Comparison of ENCODE assay signal across 10 mouse cellular contexts in genomic region chr6:127122221-127122806, GRCm38 (mm10). TPM values are rescaled to one million over a fixed set of nuclear protein-coding genes. Genes with fewer than 3 reads are reported as not detected.
A peak's percentile ranks its signal among the peaks of the same experiment; 100 is the strongest.
DNase-seq lines count a peak whose midpoint lies in the region; ATAC-seq and TF ChIP-seq lines count a peak whose summit lies in the region.
"Had no signal": no experiment of that assay in that cellular context is flagged by ENCODE, and none has a peak within 500 bp of the region (broad histone marks: within the 10 kb centered on the region; RNA-seq: fewer than 3 reads in every experiment).

No protein-coding gene starts in this region.

- no peaks in the 10 kb centered on the region for H3K9me3 ChIP-seq in forebrain, postnatal 0 days (ENCODE audit: low read length)
- no peaks in the 10 kb centered on the region for H3K9me3 ChIP-seq in forebrain, embryonic 15.5 days
- no peaks in the 10 kb centered on the region for H3K9me3 ChIP-seq in lung, embryonic 14.5 days (ENCODE audit: low read depth, low read length)
- H3K9me3 ChIP-seq in intestine, postnatal 0 days (ENCODE audit: control insufficient read depth) = no peaks in the 10 kb centered on the region
- H3K9me3 ChIP-seq in forebrain, embryonic 12.5 days = no peaks in the 10 kb centered on the region
- H3K9me3 ChIP-seq: heart, embryonic 13.5 days had no signal

- no peaks in the 10 kb centered on the region for H3K36me3 ChIP-seq in forebrain, postnatal 0 days (ENCODE audit: insufficient read depth)
- H3K36me3 ChIP-seq in forebrain, embryonic 15.5 days = peaks cover 7% of the 10 kb centered on the region; the same call in 1 of the 2 replicates
- H3K36me3 ChIP-seq in lung, embryonic 14.5 days (ENCODE audit: insufficient read depth) = peaks cover 12% of the 10 kb centered on the region
- H3K36me3 ChIP-seq in intestine, postnatal 0 days (ENCODE audit: control insufficient read depth, insufficient read depth) = peaks cover 11% of the 10 kb centered on the region; the same call in 1 of the 2 replicates
- no peaks in the 10 kb centered on the region for H3K36me3 ChIP-seq in thymus, adult 2 months (ENCODE audit: control insufficient read depth, insufficient read depth, low read length)
- H3K36me3 ChIP-seq in forebrain, embryonic 12.5 days (replicated peaks) = peaks cover 17% of the 10 kb centered on the region

- no peak for TF ChIP-seq POLR2A in thymus, adult 2 months (IDR thresholded peaks at IDR 0.05; ENCODE audit: control insufficient read depth, extremely low read depth, insufficient read depth, low read length, poor library complexity)

- no peak for DNase-seq in forebrain, postnatal 0 days
- peak; percentile 42 for DNase-seq in lung, embryonic 14.5 days
- no peak for DNase-seq in lung, postnatal 36 days
- DNase-seq in NIH3T3 (ENCODE audit: low read depth) = peak; percentile 30
- DNase-seq in thymus, adult 2 months = no peak

- H3K27me3 ChIP-seq in forebrain, postnatal 0 days (ENCODE audit: insufficient read depth, low read length) = no peaks in the 10 kb centered on the region
- H3K27me3 ChIP-seq in forebrain, embryonic 15.5 days = no peaks in the 10 kb centered on the region
- no peaks in the 10 kb centered on the region for H3K27me3 ChIP-seq in lung, embryonic 14.5 days (ENCODE audit: insufficient read depth, low read length)
- H3K27me3 ChIP-seq in intestine, postnatal 0 days (replicated peaks; ENCODE audit: control insufficient read depth, insufficient read depth, low read length) = no peaks in the 10 kb centered on the region
- no peaks in the 10 kb centered on the region for H3K27me3 ChIP-seq in thymus, adult 2 months (ENCODE audit: control insufficient read depth, insufficient read depth, low read length)
- H3K27me3 ChIP-seq in forebrain, embryonic 12.5 days = no peaks in the 10 kb centered on the region
- H3K27me3 ChIP-seq: heart, embryonic 13.5 days; Patski had no signal

- no peaks in the 10 kb centered on the region for H3K4me1 ChIP-seq in forebrain, postnatal 0 days (ENCODE audit: insufficient read depth)
- no peaks in the 10 kb centered on the region for H3K4me1 ChIP-seq in forebrain, embryonic 15.5 days
- no peaks in the 10 kb centered on the region for H3K4me1 ChIP-seq in lung, embryonic 14.5 days (ENCODE audit: insufficient read depth)
- no peaks in the 10 kb centered on the region for H3K4me1 ChIP-seq in intestine, postnatal 0 days (replicated peaks; ENCODE audit: control insufficient read depth, insufficient read depth, low read length)
- H3K4me1 ChIP-seq in thymus, adult 2 months (replicated peaks; ENCODE audit: control insufficient read depth, insufficient read depth, low read length) = no peaks in the 10 kb centered on the region
- no peaks in the 10 kb centered on the region for H3K4me1 ChIP-seq in forebrain, embryonic 12.5 days
- H3K4me1 ChIP-seq: heart, embryonic 13.5 days had no signal

- whole genome bisulfite sequencing in forebrain, postnatal 0 days = 77% methylated on average over 4 of the region's 4 CpGs
- WGBS in forebrain, embryonic 15.5 days = 79% methylated on average over 4 of the region's 4 CpGs
- WGBS in lung, embryonic 14.5 days = 75% methylated on average over 4 of the region's 4 CpGs
- 72% methylated on average over 4 of the region's 4 CpGs for WGBS in intestine, postnatal 0 days
- 81% methylated on average over 4 of the region's 4 CpGs for WGBS in thymus, adult 2 months
- 81% methylated on average over 4 of the region's 4 CpGs for WGBS in forebrain, embryonic 12.5 days

- no peak overlapping the region for H3K9ac ChIP-seq in forebrain, postnatal 0 days
- H3K9ac ChIP-seq in forebrain, embryonic 15.5 days (replicated peaks) = no peak overlapping the region
- no peak overlapping the region for H3K9ac ChIP-seq in lung, embryonic 14.5 days
- no peak overlapping the region for H3K9ac ChIP-seq in intestine, postnatal 0 days (ENCODE audit: low read depth, low read length)
- no peak overlapping the region for H3K9ac ChIP-seq in forebrain, embryonic 12.5 days
- H3K9ac ChIP-seq: heart, embryonic 13.5 days had no signal

- no peak for ATAC-seq in forebrain, postnatal 0 days
- ATAC-seq in forebrain, embryonic 15.5 days (replicated peaks) = no peak
- peak; percentile 47; the same call in 1 of the 2 replicates for ATAC-seq in lung, embryonic 14.5 days (ENCODE audit: insufficient read depth)
- no peak for ATAC-seq in intestine, postnatal 0 days
- no peak for ATAC-seq in forebrain, embryonic 12.5 days (ENCODE audit: low FRiP score)
- ATAC-seq: Patski had no signal

- H3K4me2 ChIP-seq in forebrain, postnatal 0 days (ENCODE audit: low read depth) = no peak overlapping the region
- no peak overlapping the region for H3K4me2 ChIP-seq in forebrain, embryonic 15.5 days (replicated peaks)
- no peak overlapping the region for H3K4me2 ChIP-seq in lung, embryonic 14.5 days
- H3K4me2 ChIP-seq in intestine, postnatal 0 days (replicated peaks; ENCODE audit: low read depth) = no peak overlapping the region
- H3K4me2 ChIP-seq in forebrain, embryonic 12.5 days = no peak overlapping the region
- H3K4me2 ChIP-seq: heart, embryonic 13.5 days had no signal

- peak; percentile 64 for TF ChIP-seq CTCF in forebrain, postnatal 0 days (IDR thresholded peaks at IDR 0.05; ENCODE audit: low read depth)
- TF ChIP-seq CTCF in lung, embryonic 14.5 days (IDR thresholded peaks at IDR 0.05; ENCODE audit: low read depth) = peak; percentile 77
- peak; percentile 90 for TF ChIP-seq CTCF in intestine, postnatal 0 days (IDR thresholded peaks at IDR 0.05; ENCODE audit: low read depth)
- no peak for TF ChIP-seq CTCF in thymus, adult 2 months (IDR thresholded peaks at IDR 0.05; ENCODE audit: borderline replicate concordance, control insufficient read depth, extremely low read depth, insufficient read depth, low read length, poor library complexity)

- no peak overlapping the region for H3K4me3 ChIP-seq in forebrain, postnatal 0 days (ENCODE audit: low read depth, low read length)
- no peak overlapping the region for H3K4me3 ChIP-seq in forebrain, embryonic 15.5 days
- H3K4me3 ChIP-seq in lung, embryonic 14.5 days (ENCODE audit: low read depth, low read length) = no peak overlapping the region
- H3K4me3 ChIP-seq in intestine, postnatal 0 days (ENCODE audit: low read depth, low read length) = no peak overlapping the region
- no peak overlapping the region for H3K4me3 ChIP-seq in thymus, adult 2 months (ENCODE audit: control insufficient read depth, insufficient read depth, low read length)
- no peak overlapping the region for H3K4me3 ChIP-seq in forebrain, embryonic 12.5 days (replicated peaks)
- H3K4me3 ChIP-seq: heart, embryonic 13.5 days had no signal

- H3K27ac ChIP-seq in forebrain, postnatal 0 days (ENCODE audit: low read depth, low read length) = no peak overlapping the region
- no peak overlapping the region for H3K27ac ChIP-seq in forebrain, embryonic 15.5 days (replicated peaks)
- no peak overlapping the region for H3K27ac ChIP-seq in lung, embryonic 14.5 days (ENCODE audit: low read depth)
- no peak overlapping the region for H3K27ac ChIP-seq in intestine, postnatal 0 days (ENCODE audit: low read depth, low read length)
- no peak overlapping the region for H3K27ac ChIP-seq in thymus, adult 2 months (ENCODE audit: control insufficient read depth, insufficient read depth, low read length)
- H3K27ac ChIP-seq in forebrain, embryonic 12.5 days = no peak overlapping the region
- H3K27ac ChIP-seq: heart, embryonic 13.5 days had no signal

RNA-seq across cellular contexts. Expression of gene Tigar, which starts 13.0 kb away (rescaled TPM):
- 8.1 and 9.3 TPM in 2 replicates for total RNA-seq in forebrain, postnatal 0 days (2014; rRNA removed)
- polyA plus RNA-seq in forebrain, postnatal 0 days (2015; fragmentation: Nextera tagmentation; extraction: Ambion mirVana) = 6.1 and 6.8 TPM in 2 replicates
- 9.2 and 10.0 TPM in 2 replicates for polyA plus RNA-seq in forebrain, embryonic 15.5 days (2015; fragmentation: Nextera tagmentation; extraction: Ambion mirVana)
- polyA plus RNA-seq in lung, embryonic 14.5 days (2014; fragmentation: Nextera tagmentation; extraction: Ambion mirVana) = 3.0 and 3.5 TPM in 2 replicates
- 4.6 and 4.8 TPM in 2 replicates for polyA plus RNA-seq in intestine, postnatal 0 days (2015; fragmentation: Nextera tagmentation; extraction: Ambion mirVana)
- 1.8 and 2.4 TPM in 2 replicates for polyA plus RNA-seq in thymus, adult 2 months (2012; rRNA removed)
- polyA plus RNA-seq in forebrain, embryonic 12.5 days (2016; fragmentation: Nextera tagmentation; extraction: Ambion mirVana) = 8.8 and 9.9 TPM in 2 replicates

RNA-seq across cellular contexts. Expression of gene Ccnd2, which starts 29.7 kb away (rescaled TPM):
- 31.4 and 44.1 TPM in 2 replicates for total RNA-seq in forebrain, postnatal 0 days (2014; rRNA removed)
- polyA plus RNA-seq in forebrain, postnatal 0 days (2015; fragmentation: Nextera tagmentation; extraction: Ambion mirVana) = 430 and 467 TPM in 2 replicates
- polyA plus RNA-seq in forebrain, embryonic 15.5 days (2015; fragmentation: Nextera tagmentation; extraction: Ambion mirVana) = 1,282 and 1,421 TPM in 2 replicates
- 660 and 684 TPM in 2 replicates for polyA plus RNA-seq in lung, embryonic 14.5 days (2014; fragmentation: Nextera tagmentation; extraction: Ambion mirVana)
- polyA plus RNA-seq in intestine, postnatal 0 days (2015; fragmentation: Nextera tagmentation; extraction: Ambion mirVana) = 357 and 374 TPM in 2 replicates
- 73.0 and 74.1 TPM in 2 replicates for polyA plus RNA-seq in thymus, adult 2 months (2012; rRNA removed)
- polyA plus RNA-seq in forebrain, embryonic 12.5 days (2016; fragmentation: Nextera tagmentation; extraction: Ambion mirVana) = 1,349 and 1,505 TPM in 2 replicates

RNA-seq across cellular contexts. Expression of gene Fgf23, which starts 49.6 kb away (rescaled TPM):
- 0.15 and 0.38 TPM in 2 replicates for total RNA-seq in forebrain, postnatal 0 days (2014; rRNA removed)
- 0.08 and 0.13 TPM in 2 replicates for polyA plus RNA-seq in forebrain, postnatal 0 days (2015; fragmentation: Nextera tagmentation; extraction: Ambion mirVana)
- polyA plus RNA-seq in forebrain, embryonic 15.5 days (2015; fragmentation: Nextera tagmentation; extraction: Ambion mirVana) = 0.09 and 0.10 TPM in 2 replicates
- polyA plus RNA-seq in lung, embryonic 14.5 days (2014; fragmentation: Nextera tagmentation; extraction: Ambion mirVana) = not detected in 2 replicates
- polyA plus RNA-seq in intestine, postnatal 0 days (2015; fragmentation: Nextera tagmentation; extraction: Ambion mirVana) = not detected in 2 replicates
- 0.34 and 0.73 TPM in 2 replicates for polyA plus RNA-seq in thymus, adult 2 months (2012; rRNA removed)
- 0.14 TPM in 1 of 2 replicates, not detected in the other for polyA plus RNA-seq in forebrain, embryonic 12.5 days (2016; fragmentation: Nextera tagmentation; extraction: Ambion mirVana)

Comparison
In these comparisons a context has a peak if more than half of its experiments do, and no peak if none do; other contexts are left out.
1. DNase-seq: peak in lung, embryonic 14.5 days (single experiment) and NIH3T3 (single experiment); none in forebrain, postnatal 0 days (single experiment), lung, postnatal 36 days (single experiment) and thymus, adult 2 months (single experiment).